Mouse (Mus musculus): ENCODE results near the gene Nav1.
"Not testable (repeated sequence)": the region's sequence is repeated elsewhere in the genome, so short reads cannot be mapped to it uniquely, and the experiment has no call there.

The Nav1 gene

DNA sequence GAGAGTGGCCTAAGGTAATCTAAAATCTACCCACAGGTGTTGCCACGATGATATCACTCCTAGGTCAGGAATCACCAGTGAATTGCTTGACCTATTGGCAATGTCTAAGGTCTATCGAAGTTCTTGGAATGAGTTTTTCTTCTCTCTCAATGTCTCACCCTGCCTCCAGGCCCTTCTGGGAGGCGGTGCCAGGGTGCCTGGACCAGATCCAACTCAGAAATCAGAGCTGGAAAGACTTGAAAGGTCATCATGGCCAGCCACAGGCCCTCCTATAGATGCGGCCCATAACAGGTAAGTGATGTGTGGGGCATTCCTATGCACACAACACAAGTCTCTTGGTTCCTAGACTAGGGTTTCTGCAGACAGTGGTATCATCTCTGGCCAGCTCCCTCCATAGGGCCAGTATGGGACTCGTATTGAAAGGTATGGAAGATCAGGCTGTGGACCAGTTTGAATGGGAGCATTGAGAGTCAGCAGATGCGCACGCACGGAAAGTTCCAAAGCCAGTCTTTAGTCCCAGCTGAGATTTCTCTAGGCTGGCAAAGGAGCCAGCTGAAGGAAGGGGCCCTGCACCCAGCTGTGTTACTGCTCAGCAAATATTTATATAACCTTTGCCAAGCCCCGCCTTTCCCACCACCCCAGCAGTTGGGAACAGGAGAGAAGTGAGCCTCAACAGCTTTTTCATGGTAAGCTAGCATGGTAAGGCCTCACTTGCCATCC is 92.0 kb downstream of the Nav1 start:
- DNase-seq = no peak

DNA sequence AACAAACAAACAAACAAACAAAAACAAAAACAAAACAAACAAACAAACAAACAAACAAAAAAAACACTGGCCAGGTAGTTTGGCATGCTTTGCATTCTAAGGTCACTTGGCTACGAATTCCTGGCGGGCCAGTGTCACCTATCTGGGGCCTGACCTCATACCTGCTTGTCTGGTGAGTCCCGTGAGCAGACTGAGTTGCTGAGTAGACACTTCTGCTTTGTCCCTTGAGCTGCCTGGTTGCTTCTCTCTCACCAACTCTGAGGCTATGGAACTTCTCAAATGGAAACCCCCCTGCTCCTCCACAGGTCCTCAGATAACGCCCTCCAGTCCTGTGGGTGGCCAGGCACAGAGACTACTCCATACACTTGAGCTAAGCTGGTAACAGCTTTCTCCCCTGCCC is 93.0 kb downstream of the Nav1 start:
- DNase-seq = no peak

GRCm38 (mm10) chr1:135513464-135513863 is 93.6 kb downstream of the Nav1 start:
- DNase-seq = no peak

- peak; percentile 37 for DNase-seq
Measured at GRCm38 (mm10) chr1:135510346-135510977, 96.6 kb downstream of the Nav1 start.

GRCm38 (mm10) chr1:135509145-135510084 is 97.7 kb downstream of the Nav1 start:
- DNase-seq = no peak

- DNase-seq = no peak
Measured at GRCm38 (mm10) chr1:135508349-135508634, 98.8 kb downstream of the Nav1 start.

GRCm38 (mm10) chr1:135507572-135508348 is 99.3 kb downstream of the Nav1 start:
- no peak for DNase-seq

DNA sequence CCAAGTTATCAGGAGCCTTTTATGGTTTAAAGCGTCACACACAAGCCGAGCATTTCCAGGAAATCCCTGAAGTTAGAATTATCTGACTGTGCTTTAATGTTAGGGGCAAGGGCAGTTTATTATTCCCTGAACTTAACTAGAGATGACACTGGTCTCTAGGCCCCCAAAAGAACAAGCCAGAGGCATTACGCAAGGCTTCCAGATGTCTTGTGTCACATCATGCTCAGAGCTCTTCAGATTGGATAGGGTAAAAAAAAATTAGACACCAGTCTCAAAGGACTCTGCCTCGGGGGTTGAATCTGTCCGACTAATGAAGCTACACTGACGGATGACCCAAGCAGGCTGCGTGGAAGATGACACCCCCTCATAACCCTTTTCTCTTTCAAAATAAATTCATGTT is 101.6 kb downstream of the Nav1 start:
- no peak for DNase-seq

DNA sequence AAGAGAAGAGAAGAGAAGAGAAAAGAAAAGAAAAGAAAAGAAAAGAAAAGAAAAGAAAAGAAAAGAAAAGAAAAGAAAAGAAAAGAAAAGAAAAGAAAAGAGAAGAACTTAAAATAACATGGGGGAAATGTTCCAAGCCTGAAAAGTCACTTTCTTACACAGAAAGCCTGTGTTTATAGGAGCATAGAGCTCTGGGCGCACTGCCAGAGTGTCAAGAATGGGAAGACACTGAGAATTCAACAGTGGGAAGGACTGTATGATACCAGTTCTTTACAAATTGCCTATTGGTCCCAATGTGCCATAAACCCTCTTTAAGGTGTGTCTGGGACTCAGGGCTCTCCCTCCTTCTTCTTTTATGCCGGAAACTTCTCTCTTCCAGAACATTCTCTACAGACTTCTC is 103.7 kb downstream of the Nav1 start:
- DNase-seq = peak; percentile 40

GRCm38 (mm10) chr1:135502750-135503149 is 104.3 kb downstream of the Nav1 start:
- no peak for DNase-seq

- DNase-seq = no peak
Measured at GRCm38 (mm10) chr1:135502135-135502534, 105.0 kb downstream of the Nav1 start.

- no peak for DNase-seq
Measured at GRCm38 (mm10) chr1:135498455-135499358, 108.4 kb downstream of the Nav1 start.

DNA sequence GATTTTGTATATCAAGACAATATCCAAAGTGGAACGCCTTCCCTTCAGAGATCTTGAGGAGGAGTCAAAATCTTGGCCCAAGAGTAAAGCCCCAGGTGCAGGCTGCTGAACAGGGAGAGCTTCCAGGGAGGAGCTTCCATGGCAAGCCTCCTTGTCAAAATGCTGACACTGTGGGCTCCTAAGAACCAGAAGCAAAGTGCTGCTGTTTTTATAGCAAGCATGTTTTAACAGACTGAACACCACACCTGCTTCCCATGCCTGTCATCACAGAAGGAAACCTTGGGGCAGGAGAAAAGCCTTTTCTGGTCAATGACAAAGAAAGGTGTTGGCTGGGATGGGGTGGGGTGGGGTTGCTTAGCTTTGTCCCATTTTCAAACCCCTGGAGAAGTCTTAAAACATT is 112.0 kb downstream of the Nav1 start:
- DNase-seq = no peak

GRCm38 (mm10) chr1:135493862-135494261 is 113.2 kb downstream of the Nav1 start:
- DNase-seq = no peak

DNA sequence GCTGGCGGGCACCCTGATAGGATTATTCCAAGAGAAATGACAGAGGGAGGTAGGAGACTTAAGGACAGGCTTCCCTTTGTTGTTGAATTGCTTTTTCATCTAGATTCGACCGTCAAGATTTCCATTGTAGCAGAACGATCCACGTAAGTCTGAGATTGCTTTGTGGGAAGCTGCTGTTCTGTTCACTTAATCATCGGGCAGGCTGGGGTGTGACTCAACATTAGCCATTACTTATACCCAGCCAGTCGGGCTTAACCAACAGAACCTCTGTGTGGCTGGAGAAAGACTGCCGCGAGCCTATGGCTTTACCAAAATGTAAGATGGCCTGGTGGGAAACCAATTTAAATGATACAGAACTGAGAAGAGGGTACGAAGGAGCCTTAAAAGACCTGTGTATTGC is 114.7 kb downstream of the Nav1 start:
- DNase-seq = no peak

GRCm38 (mm10) chr1:135490931-135491666 is 116.0 kb downstream of the Nav1 start:
- DNase-seq = no peak

GRCm38 (mm10) chr1:135488879-135489278 is 118.2 kb downstream of the Nav1 start:
- no peak for DNase-seq

DNA sequence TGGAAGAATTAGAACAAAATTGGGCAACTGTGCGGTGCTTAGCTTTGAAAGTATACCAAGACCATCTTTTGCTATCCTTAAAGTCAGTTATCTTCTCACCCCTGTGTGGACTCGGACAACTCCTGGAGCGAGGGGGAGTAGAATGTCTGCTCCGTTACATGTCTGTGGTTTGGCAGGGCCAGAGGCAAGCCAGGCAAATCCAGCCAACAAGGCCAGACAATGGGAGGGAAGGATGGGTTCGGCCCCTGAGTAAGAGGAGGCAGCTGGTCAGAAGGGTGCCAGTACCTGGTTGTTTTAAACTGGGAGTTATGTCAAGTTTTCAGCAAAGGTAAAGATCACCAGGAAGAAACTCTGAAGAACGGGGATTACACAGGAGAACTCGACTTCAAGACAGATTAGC is 121.9 kb downstream of the Nav1 start:
- no peak for DNase-seq

GRCm38 (mm10) chr1:135484503-135485051 is 122.5 kb downstream of the Nav1 start:
- not testable (repeated sequence) for DNase-seq

DNA sequence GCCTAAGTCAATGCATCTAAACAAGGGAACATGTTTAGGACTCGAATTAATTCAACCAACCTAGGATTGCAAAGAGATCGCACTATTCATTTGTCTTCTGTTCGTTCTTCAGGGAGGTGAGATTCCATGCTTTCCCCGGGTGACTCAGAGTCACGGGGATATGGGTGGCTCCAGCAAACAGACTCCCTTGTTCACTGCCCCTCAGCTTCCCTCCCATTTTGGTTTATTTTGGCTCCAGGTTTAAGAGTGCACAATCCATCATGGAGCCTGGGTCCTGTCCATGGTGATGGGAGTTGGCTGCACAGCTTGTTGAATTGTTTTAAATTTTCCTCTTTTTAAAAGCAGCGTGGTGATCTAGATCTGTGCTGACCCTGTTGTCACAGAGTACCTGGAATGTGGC is 123.1 kb downstream of the Nav1 start:
- DNase-seq = no peak

- no peak for DNase-seq
Measured at GRCm38 (mm10) chr1:135482666-135483065, 124.4 kb downstream of the Nav1 start.
